Mouse (Mus musculus): ENCODE data around the gene Rex2. TPM values are rescaled to one million over a fixed set of nuclear protein-coding genes. Genes with fewer than 3 reads are reported as not detected.
"Not testable (repeated sequence)": the region's sequence is repeated elsewhere in the genome, so short reads cannot be mapped to it uniquely, and the experiment has no call there.

The Rex2 gene
- total RNA-seq (2014; rRNA removed) (not detected in 2 replicates), polyA plus RNA-seq (2015; fragmentation: Nextera tagmentation; extraction: Ambion mirVana) (not detected in 2 replicates)

GRCm38 (mm10) chr4:147021550-147021949 lies at the start of gene Rex2:
Gene Rex2 (plus strand): TSS chr4:147021850.
- H3K4me2 ChIP-seq (ENCODE audit: low read depth); H3K9me3 ChIP-seq (ENCODE audit: low read length); ATAC-seq; DNase-seq; H3K27ac ChIP-seq (ENCODE audit: low read depth, low read length); H3K27me3 ChIP-seq (ENCODE audit: insufficient read depth, low read length); H3K4me1 ChIP-seq (ENCODE audit: insufficient read depth); H3K9ac ChIP-seq; H3K36me3 ChIP-seq (ENCODE audit: insufficient read depth); H3K4me3 ChIP-seq (ENCODE audit: low read depth, low read length): not testable (repeated sequence)
- WGBS, result no CpG with 5 or more reads among the region's 6 CpGs

- H3K4me3 ChIP-seq (ENCODE audit: low read depth, low read length); H3K9me3 ChIP-seq (ENCODE audit: low read length); DNase-seq; H3K27ac ChIP-seq (ENCODE audit: low read depth, low read length); ATAC-seq; H3K27me3 ChIP-seq (ENCODE audit: insufficient read depth, low read length); H3K4me1 ChIP-seq (ENCODE audit: insufficient read depth); H3K9ac ChIP-seq; H3K4me2 ChIP-seq (ENCODE audit: low read depth); H3K36me3 ChIP-seq (ENCODE audit: insufficient read depth): not testable (repeated sequence)
- WGBS, result 19% methylated on average over 2 of the region's 2 CpGs
These were observed 45.1 kb upstream of the Rex2 start for GRCm38 (mm10) chr4:146976581-146976980.

GRCm38 (mm10) chr4:147018400-147018799 lies 3.2 kb upstream of the Rex2 start:
- not testable (repeated sequence) for H3K4me2 ChIP-seq (ENCODE audit: low read depth); H3K9ac ChIP-seq; DNase-seq; ATAC-seq; H3K27ac ChIP-seq (ENCODE audit: low read depth, low read length); H3K4me1 ChIP-seq (ENCODE audit: insufficient read depth); H3K4me3 ChIP-seq (ENCODE audit: low read depth, low read length); H3K36me3 ChIP-seq (ENCODE audit: insufficient read depth); H3K27me3 ChIP-seq (ENCODE audit: insufficient read depth, low read length); H3K9me3 ChIP-seq (ENCODE audit: low read length)
- WGBS, result no CpG with 5 or more reads among the region's 1 CpGs

- not testable (repeated sequence) for H3K9ac ChIP-seq; DNase-seq; H3K4me1 ChIP-seq (ENCODE audit: insufficient read depth); ATAC-seq; H3K4me2 ChIP-seq (ENCODE audit: low read depth); H3K27me3 ChIP-seq (ENCODE audit: insufficient read depth, low read length); H3K36me3 ChIP-seq (ENCODE audit: insufficient read depth); H3K9me3 ChIP-seq (ENCODE audit: low read length); H3K27ac ChIP-seq (ENCODE audit: low read depth, low read length); H3K4me3 ChIP-seq (ENCODE audit: low read depth, low read length)
- 58% methylated on average over 1 of the region's 1 CpGs for WGBS
These were observed 4.7 kb downstream of the Rex2 start for GRCm38 (mm10) chr4:147026374-147026773.

- not testable (repeated sequence) for H3K4me2 ChIP-seq (ENCODE audit: low read depth); H3K4me1 ChIP-seq (ENCODE audit: insufficient read depth); H3K27ac ChIP-seq (ENCODE audit: low read depth, low read length); ATAC-seq; H3K4me3 ChIP-seq (ENCODE audit: low read depth, low read length); H3K36me3 ChIP-seq (ENCODE audit: insufficient read depth); H3K9ac ChIP-seq; H3K9me3 ChIP-seq (ENCODE audit: low read length); DNase-seq; H3K27me3 ChIP-seq (ENCODE audit: insufficient read depth, low read length)
- WGBS, result 87% methylated on average over 1 of the region's 2 CpGs
These were observed 9.8 kb downstream of the Rex2 start for GRCm38 (mm10) chr4:147031308-147032036.

- H3K9me3 ChIP-seq (ENCODE audit: low read length); DNase-seq; H3K4me3 ChIP-seq (ENCODE audit: low read depth, low read length); ATAC-seq; H3K9ac ChIP-seq; H3K27me3 ChIP-seq (ENCODE audit: insufficient read depth, low read length); H3K4me2 ChIP-seq (ENCODE audit: low read depth); H3K27ac ChIP-seq (ENCODE audit: low read depth, low read length); H3K4me1 ChIP-seq (ENCODE audit: insufficient read depth); H3K36me3 ChIP-seq (ENCODE audit: insufficient read depth): not testable (repeated sequence)
- WGBS, result 100% methylated on average over 2 of the region's 3 CpGs
These were observed 42.1 kb downstream of the Rex2 start for GRCm38 (mm10) chr4:147063768-147064167.

- not testable (repeated sequence) for H3K4me2 ChIP-seq (ENCODE audit: low read depth); H3K4me1 ChIP-seq (ENCODE audit: insufficient read depth); DNase-seq; H3K36me3 ChIP-seq (ENCODE audit: insufficient read depth); ATAC-seq; H3K4me3 ChIP-seq (ENCODE audit: low read depth, low read length); H3K9ac ChIP-seq; H3K9me3 ChIP-seq (ENCODE audit: low read length); H3K27me3 ChIP-seq (ENCODE audit: insufficient read depth, low read length); H3K27ac ChIP-seq (ENCODE audit: low read depth, low read length)
- 96% methylated on average over 2 of the region's 3 CpGs for WGBS
These were observed 44.2 kb downstream of the Rex2 start for GRCm38 (mm10) chr4:147065861-147066260.

- H3K27ac ChIP-seq (ENCODE audit: low read depth, low read length); H3K27me3 ChIP-seq (ENCODE audit: insufficient read depth, low read length); H3K4me2 ChIP-seq (ENCODE audit: low read depth); H3K9ac ChIP-seq; ATAC-seq; H3K36me3 ChIP-seq (ENCODE audit: insufficient read depth); H3K4me1 ChIP-seq (ENCODE audit: insufficient read depth); H3K4me3 ChIP-seq (ENCODE audit: low read depth, low read length); H3K9me3 ChIP-seq (ENCODE audit: low read length); DNase-seq: not testable (repeated sequence)
- 92% methylated on average over 1 of the region's 1 CpGs for WGBS
These were observed 44.7 kb downstream of the Rex2 start for GRCm38 (mm10) chr4:147066380-147066779.

GRCm38 (mm10) chr4:147095641-147096040 lies 74.0 kb downstream of the Rex2 start:
- H3K27me3 ChIP-seq (ENCODE audit: insufficient read depth, low read length); H3K4me1 ChIP-seq (ENCODE audit: insufficient read depth); ATAC-seq; H3K9me3 ChIP-seq (ENCODE audit: low read length); H3K9ac ChIP-seq; DNase-seq; H3K36me3 ChIP-seq (ENCODE audit: insufficient read depth); H3K4me3 ChIP-seq (ENCODE audit: low read depth, low read length); H3K4me2 ChIP-seq (ENCODE audit: low read depth); H3K27ac ChIP-seq (ENCODE audit: low read depth, low read length): not testable (repeated sequence)
- WGBS, result 87% methylated on average over 2 of the region's 2 CpGs

GRCm38 (mm10) chr4:147101666-147102626 lies 80.3 kb downstream of the Rex2 start:
- ATAC-seq (peak; percentile 94), DNase-seq (peak; percentile 29)
- not testable (repeated sequence) for H3K27me3 ChIP-seq (ENCODE audit: insufficient read depth, low read length); H3K36me3 ChIP-seq (ENCODE audit: insufficient read depth); H3K27ac ChIP-seq (ENCODE audit: low read depth, low read length); H3K9me3 ChIP-seq (ENCODE audit: low read length); H3K4me1 ChIP-seq (ENCODE audit: insufficient read depth)
- WGBS, result 2% methylated on average over 78 of the region's 109 CpGs
- peak overlapping the region; percentile 49 for H3K9ac ChIP-seq
- peak overlapping the region; percentile 63 for H3K4me2 ChIP-seq (ENCODE audit: low read depth)
- H3K4me3 ChIP-seq (ENCODE audit: low read depth, low read length), result peak overlapping the region; percentile 39
